In the genomic region with DNA sequence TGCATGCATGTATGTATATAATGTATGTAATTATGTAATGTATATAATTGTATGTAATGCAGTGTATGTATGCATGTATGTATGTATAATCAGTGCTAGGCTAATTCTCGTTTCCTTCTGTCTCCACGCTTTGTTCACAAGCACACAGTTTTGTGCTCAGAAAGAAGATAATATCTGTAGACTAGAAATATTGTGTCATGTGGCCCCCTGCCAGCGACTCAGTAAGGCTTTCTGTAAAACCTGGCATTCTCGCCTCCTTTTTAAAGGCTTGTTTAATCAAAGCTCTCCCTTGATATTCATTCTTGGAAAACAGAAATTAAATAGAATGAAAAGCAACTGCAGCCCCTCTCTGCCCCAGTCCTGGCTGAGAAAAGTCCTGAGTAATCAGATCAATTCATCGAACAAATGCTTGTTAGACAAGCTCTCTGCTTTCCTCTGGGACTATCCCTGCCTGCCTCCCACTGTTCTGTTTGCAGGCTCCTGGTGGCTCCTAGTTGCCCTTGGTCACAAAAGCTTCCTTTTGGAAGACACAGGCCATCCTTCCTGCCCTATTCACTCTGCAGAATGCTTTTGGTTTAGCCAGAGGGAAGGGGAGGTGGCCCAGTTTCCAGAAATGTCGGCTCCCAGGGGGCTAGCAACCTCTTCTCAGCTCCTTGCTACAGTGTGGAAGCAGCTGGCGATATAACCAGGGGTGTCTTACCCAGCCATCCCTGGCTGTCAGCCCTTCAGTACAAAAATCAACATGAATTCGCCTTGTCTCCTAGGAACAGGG, we compare ENCODE assay signal across 10 mouse cellular contexts. TPM values are rescaled to one million over a fixed set of nuclear protein-coding genes. Genes with fewer than 3 reads are reported as not detected.
DNase-seq lines count a peak whose midpoint lies in the region; ATAC-seq lines count a peak whose summit lies in the region.
"Had no signal": no experiment of that assay in that cellular context is flagged by ENCODE, and none has a peak within 500 bp of the region (broad histone marks: within the 10 kb centered on the region; RNA-seq: fewer than 3 reads in every experiment).

No protein-coding gene starts in this region.

- H3K27me3 ChIP-seq in forebrain, embryonic 16.5 days (replicated peaks; ENCODE audit: control insufficient read depth, insufficient read depth, low read length) = no peaks in the 10 kb centered on the region
- no peaks in the 10 kb centered on the region for H3K27me3 ChIP-seq in midbrain, embryonic 13.5 days

- peaks cover 2% of the 10 kb centered on the region; the same call in 1 of the 2 replicates for H3K9me3 ChIP-seq in forebrain, embryonic 16.5 days (ENCODE audit: control insufficient read depth, low read length)
- no peaks in the 10 kb centered on the region for H3K9me3 ChIP-seq in midbrain, embryonic 13.5 days

- H3K4me3 ChIP-seq in forebrain, embryonic 16.5 days (replicated peaks; ENCODE audit: low read length) = no peak overlapping the region
- H3K4me3 ChIP-seq in midbrain, embryonic 13.5 days (replicated peaks) = no peak overlapping the region

- intact Hi-C loops in gastrocnemius, postnatal 14 days (cut with DNase I; ENCODE audit: low total_unique reads) = no loop called here

- no peaks in the 10 kb centered on the region for H3K36me3 ChIP-seq in forebrain, embryonic 16.5 days (ENCODE audit: control insufficient read depth, insufficient read depth)
- H3K36me3 ChIP-seq in midbrain, embryonic 13.5 days = no peaks in the 10 kb centered on the region

- H3K4me2 ChIP-seq in forebrain, embryonic 16.5 days (ENCODE audit: low read length) = no peak overlapping the region
- H3K4me2 ChIP-seq in midbrain, embryonic 13.5 days (replicated peaks) = no peak overlapping the region

- DNase-seq in gastrocnemius, postnatal 14 days = peak; percentile 30
- no peak for DNase-seq in gastrocnemius, postnatal 25 days
- peak; percentile 69 for DNase-seq in NIH3T3 (ENCODE audit: low read depth)
- no peak for DNase-seq in ovary, adult 18-20 months (ENCODE audit: low spot score)
- DNase-seq in kidney, adult 8-10 months = no peak
- DNase-seq in gastrocnemius, adult 18-20 months (ENCODE audit: low spot score) = no peak

- H3K27ac ChIP-seq in forebrain, embryonic 16.5 days (ENCODE audit: low read length) = peak overlapping the region; percentile 41
- peak overlapping the region; percentile 77 for H3K27ac ChIP-seq in midbrain, embryonic 13.5 days

- H3K9ac ChIP-seq in forebrain, embryonic 16.5 days (replicated peaks; ENCODE audit: low read depth, low read length) = peak overlapping the region; percentile 1; the same call in 1 of the 2 replicates
- 0 out of 2 replicates have a peak overlapping the region, but pooled peaks have one; percentile 15 for H3K9ac ChIP-seq in midbrain, embryonic 13.5 days (replicated peaks)

- 9% methylated on average over 8 of the region's 8 CpGs for WGBS in forebrain, embryonic 16.5 days
- WGBS in midbrain, embryonic 13.5 days = 26% methylated on average over 8 of the region's 8 CpGs

- H3K4me1 ChIP-seq in forebrain, embryonic 16.5 days (replicated peaks; ENCODE audit: control insufficient read depth, insufficient read depth, low read length) = peaks cover 16% of the 10 kb centered on the region
- peaks cover 24% of the 10 kb centered on the region for H3K4me1 ChIP-seq in midbrain, embryonic 13.5 days (replicated peaks)

- ATAC-seq in forebrain, embryonic 16.5 days = peak; percentile 80
- peak; percentile 63 for ATAC-seq in midbrain, embryonic 13.5 days

RNA-seq across cellular contexts. Expression of a gene that starts 20.6 kb away (rescaled TPM):
- 1 to 10 TPM; 1.6 to 2.5 TPM for total RNA-seq in gastrocnemius, postnatal 14 days (2021)
- total RNA-seq in gastrocnemius, postnatal 25 days (2021) = 1 to 10 TPM in 1 of 2 experiments, under 1 TPM in 1; 0.49 to 1.3 TPM
- polyA plus RNA-seq in forebrain, embryonic 16.5 days (2015; fragmentation: Nextera tagmentation; extraction: Ambion mirVana) = 0.21 and 0.48 TPM in 2 replicates
- polyA plus RNA-seq in midbrain, embryonic 13.5 days (2015; fragmentation: Nextera tagmentation; extraction: Ambion mirVana) = 0.14 TPM in 1 of 2 replicates, not detected in the other
- 1 to 10 TPM in 1 of 2 experiments, under 1 TPM in 1; 0.36 to 1.2 TPM for total RNA-seq in gastrocnemius, adult 18-20 months (2021)
- total RNA-seq: ES-E14; liver, adult 2 months had no signal
- polyA plus RNA-seq: liver, adult 2 months had no signal

Comparison
In these comparisons a context has a peak if more than half of its experiments do, and no peak if none do; other contexts are left out.
1. DNase-seq: peak in gastrocnemius, postnatal 14 days (single experiment) and NIH3T3 (single experiment); none in gastrocnemius, postnatal 25 days (single experiment), ovary, adult 18-20 months (single experiment), kidney, adult 8-10 months (0 of 2) and gastrocnemius, adult 18-20 months (single experiment).